Mouse (Mus musculus) cerebellum, adult 2 months (tissue): ENCODE results near the gene Wif1. TPM values are rescaled to one million over a fixed set of nuclear protein-coding genes. Genes with fewer than 3 reads are reported as not detected.

Experiments
- DNase-seq, 2 experiments: peaks; one replicate each; pipeline ENCODE4 v3.0.0; 2021
- H3K27ac ChIP-seq: fragments of 200-500 bp; 2 replicates; pipeline ENCODE4 v1.5.1; 2012; ENCODE audit warnings: low read length, control low read depth, inconsistent platforms; ENCODE audit not compliant: insufficient read depth
- H3K27me3 ChIP-seq: fragments of 200-500 bp; 2 replicates; pipeline ENCODE4 v1.6.1; 2012; ENCODE audit warnings: inconsistent platforms, mild to moderate bottlenecking, low read length, moderate library complexity; ENCODE audit not compliant: control insufficient read depth, insufficient read depth
- H3K4me1 ChIP-seq: fragments of 200-500 bp; 2 replicates; pipeline ENCODE4 v1.6.1; 2011; ENCODE audit warnings: low read length; ENCODE audit not compliant: control insufficient read depth, insufficient read depth
- H3K4me3 ChIP-seq: fragments of 200-500 bp; replicated peaks from 2 replicates; pipeline ENCODE3; 2011; ENCODE audit warnings: mild to moderate bottlenecking, low read depth, low read length, control low read depth; ENCODE audit not compliant: insufficient read depth
- CTCF ChIP-seq: fragments of 200-500 bp; IDR thresholded peaks from 2 replicates; pipeline ENCODE4 v1.5.1; 2011; ENCODE audit warnings: low read depth, mild to moderate bottlenecking, control low read depth, low read length, moderate library complexity, borderline replicate concordance; ENCODE audit not compliant: insufficient read depth
- POLR2A ChIP-seq: fragments of 200-500 bp; IDR thresholded peaks from 2 replicates; pipeline ENCODE4 v1.6.1; 2011; ENCODE audit warnings: low read length, control low read depth, borderline replicate concordance; ENCODE audit not compliant: insufficient read depth
- WGBS: fragments of 180-500 bp; shearing (Covaris S2); methylation state at CpG from one replicate; pipeline ENCODE4 v1.1.7; 2018; 5-methylcytosine and 5-hydroxymethylcytosine counted together
- polyA plus RNA-seq: library from polyadenylated mRNA; depleted of rRNA; stranded (reverse); fragments of >200 nt; gene quantifications from 2 replicates; pipeline ENCODE4 v1.2.3, GENCODE M21; 2012

Gene Wif1
- polyA plus RNA-seq, 1 experiment, result 1.1 TPM

DNA sequence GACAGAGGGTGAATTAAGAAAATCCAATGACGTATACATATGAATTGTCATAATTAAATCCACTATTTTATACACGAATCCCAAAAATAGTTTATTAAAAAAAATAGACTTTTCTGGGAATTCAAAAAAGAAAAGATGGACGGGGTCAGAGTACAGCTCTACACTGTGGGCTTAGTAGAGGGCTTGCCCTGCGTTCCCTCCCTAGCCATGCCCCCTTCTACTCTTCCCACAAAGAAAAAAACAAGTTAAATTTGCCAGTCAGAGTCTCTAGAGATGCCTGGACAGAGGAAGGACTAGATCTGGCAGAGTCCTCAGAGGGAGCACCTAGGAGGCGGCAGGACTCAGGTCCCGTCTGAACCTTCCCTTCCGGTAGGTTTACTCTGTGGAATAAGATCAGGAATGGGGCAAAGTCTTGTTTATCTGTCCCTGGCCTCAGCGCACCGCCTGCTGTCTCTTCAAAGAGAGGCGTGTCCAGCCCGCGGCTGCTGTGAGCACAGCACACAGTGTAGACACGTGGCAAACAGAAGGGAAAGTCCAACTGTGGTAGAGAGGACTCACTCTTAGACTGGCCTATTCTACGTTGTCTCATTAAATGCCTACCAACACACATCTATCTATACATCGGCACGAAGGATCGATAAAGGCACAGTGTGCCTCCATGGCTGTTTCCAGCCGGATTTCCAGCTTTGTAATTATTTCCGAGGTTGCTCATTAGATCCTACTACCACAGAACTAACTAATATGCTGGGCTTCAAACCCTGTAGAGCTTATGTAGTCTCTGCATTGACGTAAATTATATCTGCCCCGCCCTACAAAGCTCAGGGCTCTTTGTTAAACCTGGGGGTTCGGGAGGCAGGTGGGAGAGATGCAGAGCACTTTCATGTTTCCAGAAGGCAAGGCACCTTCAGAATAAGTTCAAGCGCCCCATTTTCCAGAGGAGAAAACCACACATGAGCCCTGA, 25.6 kb downstream of the Wif1 start:
- Histone ChIP-seq H3K27ac (no peak overlapping the region), H3K4me1 (no peaks in the 10 kb centered on the region), H3K4me3 (no peak overlapping the region), H3K27me3 (peaks cover 2% of the 10 kb centered on the region; the same call in 1 of the 2 replicates)
- TF ChIP-seq POLR2A (no peak), CTCF (no peak)
- DNase-seq, result no peak
- WGBS, result 61% methylated on average over 23 of the region's 23 CpGs

- TF ChIP-seq POLR2A, result no peak
- no peak for TF ChIP-seq CTCF
- no peak overlapping the region for H3K4me3 ChIP-seq
- DNase-seq, result no peak
- no peak overlapping the region for H3K27ac ChIP-seq
- H3K27me3 ChIP-seq, result peaks cover 2% of the 10 kb centered on the region; the same call in 1 of the 2 replicates
- 72% methylated on average over 5 of the region's 5 CpGs for WGBS
- no peaks in the 10 kb centered on the region for H3K4me1 ChIP-seq
These were observed 27.6 kb downstream of the Wif1 start for GRCm38 (mm10) chr10:121061336-121061835.

GRCm38 (mm10) chr10:121062704-121063103, 28.9 kb downstream of the Wif1 start:
- Histone ChIP-seq H3K4me3 (no peak overlapping the region), H3K4me1 (no peaks in the 10 kb centered on the region), H3K27me3 (peaks cover 2% of the 10 kb centered on the region; the same call in 1 of the 2 replicates), H3K27ac (no peak overlapping the region)
- no peak for TF ChIP-seq POLR2A
- TF ChIP-seq CTCF, result no peak
- 86% methylated on average over 8 of the region's 8 CpGs for WGBS
- DNase-seq, result no peak

- WGBS, result 26% methylated on average over 7 of the region's 7 CpGs
- TF ChIP-seq POLR2A, result no peak
- TF ChIP-seq CTCF, result no peak
- H3K27ac ChIP-seq, result no peak overlapping the region
- H3K4me1 ChIP-seq, result no peaks in the 10 kb centered on the region
- H3K4me3 ChIP-seq, result no peak overlapping the region
- H3K27me3 ChIP-seq, result 0 out of 2 replicates have a peak, but pooled peaks cover 2% of the 10 kb centered on the region
- DNase-seq, result no peak
These were observed 33.7 kb downstream of the Wif1 start for GRCm38 (mm10) chr10:121067416-121067951.

GRCm38 (mm10) chr10:121068003-121068402, 34.2 kb downstream of the Wif1 start:
- Histone ChIP-seq H3K4me3 (no peak overlapping the region), H3K27ac (no peak overlapping the region), H3K27me3 (0 out of 2 replicates have a peak, but pooled peaks cover 2% of the 10 kb centered on the region), H3K4me1 (no peaks in the 10 kb centered on the region)
- TF ChIP-seq POLR2A, result no peak
- TF ChIP-seq CTCF, result no peak
- 57% methylated on average over 1 of the region's 1 CpGs for WGBS
- no peak for DNase-seq

GRCm38 (mm10) chr10:121070742-121071141, 37.0 kb downstream of the Wif1 start:
- TF ChIP-seq CTCF (no peak), POLR2A (no peak)
- no peak overlapping the region for H3K27ac ChIP-seq
- 66% methylated on average over 7 of the region's 7 CpGs for WGBS

DNA sequence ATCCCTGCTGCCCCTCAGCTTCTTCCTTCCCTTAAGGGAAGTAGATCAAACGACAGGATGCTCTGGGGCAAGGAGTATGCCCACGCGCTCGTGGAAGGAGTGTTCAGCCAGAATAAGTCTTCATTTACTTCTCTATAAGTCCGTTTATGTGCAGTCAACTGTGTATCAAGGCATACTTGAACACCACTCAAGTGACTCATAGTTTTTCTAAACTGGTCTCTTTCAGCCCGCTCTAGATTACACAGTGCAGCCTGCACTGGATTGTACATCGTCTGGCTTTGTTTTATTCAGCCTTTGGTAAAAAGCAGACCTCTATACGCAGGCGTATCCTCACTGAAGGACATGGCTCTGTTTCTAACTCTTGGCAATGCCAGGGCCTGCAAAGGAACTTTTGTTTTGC, 46.7 kb downstream of the Wif1 start:
- 88% methylated on average over 9 of the region's 9 CpGs for WGBS
- H3K27ac ChIP-seq, result no peak overlapping the region

More at GRCm38 (mm10) chr10:121070742-121071141, 37.0 kb downstream of the Wif1 start:
- H3K27me3 ChIP-seq, result no peaks in the 10 kb centered on the region; the same call in 1 of the 2 replicates
- no peaks in the 10 kb centered on the region for H3K4me1 ChIP-seq
- H3K4me3 ChIP-seq, result no peak overlapping the region
- DNase-seq, result no peak

DNA sequence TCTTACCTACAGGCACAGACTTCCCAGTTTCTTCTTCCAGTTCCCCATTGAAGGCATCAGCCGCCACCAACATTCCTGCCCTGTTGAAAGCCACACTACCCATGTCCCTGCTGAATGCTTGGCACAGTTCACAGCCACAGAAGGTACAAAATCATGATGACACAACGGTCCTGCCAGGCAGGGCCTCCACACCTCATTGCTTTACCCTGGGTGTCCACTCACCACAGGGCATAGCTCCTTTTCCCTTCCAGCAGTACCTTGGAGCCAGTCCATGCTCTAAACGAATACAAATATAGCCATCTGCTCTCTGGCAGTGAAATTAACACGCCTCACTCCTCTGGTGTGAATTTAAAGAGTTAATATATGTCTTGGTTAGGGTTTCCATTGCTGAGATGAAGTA, 49.1 kb downstream of the Wif1 start:
- Histone ChIP-seq H3K27ac (no peak overlapping the region), H3K4me3 (no peak overlapping the region), H3K4me1 (no peaks in the 10 kb centered on the region; the same call in 1 of the 2 replicates), H3K27me3 (no peaks in the 10 kb centered on the region; the same call in 1 of the 2 replicates)
- DNase-seq, result peak in 1 of 2 experiments; percentile 3
- 16% methylated on average over 4 of the region's 4 CpGs for WGBS
- TF ChIP-seq CTCF, result no peak
- no peak for TF ChIP-seq POLR2A

More for the DNA sequence above, 46.7 kb downstream of the Wif1 start:
- no peak for DNase-seq
- H3K27me3 ChIP-seq, result no peaks in the 10 kb centered on the region; the same call in 1 of the 2 replicates
- TF ChIP-seq CTCF (no peak), POLR2A (no peak)
- no peak overlapping the region for H3K4me3 ChIP-seq
- H3K4me1 ChIP-seq, result no peaks in the 10 kb centered on the region; the same call in 1 of the 2 replicates
